Mouse (Mus musculus) ES-CJ7 (cell line): ENCODE measurements around the gene Gm26558.

Experiments
- DNase-seq: peaks from one replicate; pipeline ENCODE4 v3.0.0; 2011; ENCODE audit warnings: low read depth, low spot score

Gm26558 gene

DNA sequence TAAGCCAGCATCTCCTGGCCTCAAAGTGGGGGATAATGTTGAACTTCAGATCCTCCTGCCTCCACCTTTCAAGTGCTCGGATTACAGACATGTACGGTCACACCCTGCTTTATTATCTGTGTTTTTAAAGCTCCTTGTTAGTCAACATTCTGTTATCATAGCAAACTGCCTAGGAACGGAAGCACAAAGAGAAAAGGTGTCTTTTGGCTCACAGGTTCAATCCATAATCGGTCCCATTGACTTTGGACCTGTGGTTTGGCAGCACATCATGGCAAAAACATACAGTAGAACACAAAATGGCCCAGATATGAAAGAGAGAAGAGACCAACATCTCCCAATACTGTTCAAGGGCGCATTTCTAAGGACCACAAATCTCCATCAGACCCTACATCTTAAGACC, 13.6 kb downstream of the Gm26558 start:
- DNase-seq: no peak

GRCm38 (mm10) chr2:70647681-70648080, 14.2 kb downstream of the Gm26558 start:
- no peak for DNase-seq

- no peak for DNase-seq
These were observed 16.6 kb downstream of the Gm26558 start for GRCm38 (mm10) chr2:70645266-70645780.

DNA sequence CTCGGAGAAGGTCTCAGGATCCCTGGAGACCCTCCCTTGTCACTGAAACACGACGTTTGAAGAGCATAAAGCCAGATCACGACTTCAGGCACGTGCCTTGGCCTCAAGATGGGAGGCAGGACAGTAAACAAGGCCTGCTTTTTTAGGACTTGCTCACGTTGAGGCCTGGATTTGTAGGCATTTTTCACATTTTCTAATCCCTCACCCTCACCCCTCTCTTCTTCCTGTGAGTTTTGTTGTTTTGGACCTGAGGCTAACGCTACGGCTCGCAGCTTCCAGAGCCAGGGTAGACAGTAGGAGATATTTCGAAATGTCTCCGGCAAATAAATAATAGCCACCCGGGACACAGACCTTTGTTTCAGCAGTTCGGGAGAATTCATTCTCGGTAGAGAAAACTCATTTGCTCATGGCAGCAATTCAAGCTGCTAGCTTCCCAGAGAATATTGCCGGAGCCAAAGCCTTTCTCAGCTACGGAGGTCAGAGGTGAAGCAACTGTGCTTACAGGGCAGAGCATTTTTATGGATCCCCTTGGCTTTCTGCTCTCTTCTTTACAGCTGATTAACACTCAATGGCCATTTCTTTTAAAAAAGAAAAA, 18.8 kb downstream of the Gm26558 start:
- DNase-seq: no peak

GRCm38 (mm10) chr2:70640968-70641367, 20.9 kb downstream of the Gm26558 start:
- peak; percentile 54 for DNase-seq

- no peak for DNase-seq
These were observed 27.7 kb downstream of the Gm26558 start for GRCm38 (mm10) chr2:70634028-70634690.

GRCm38 (mm10) chr2:70632412-70632811, 29.5 kb downstream of the Gm26558 start:
- no peak for DNase-seq

DNA sequence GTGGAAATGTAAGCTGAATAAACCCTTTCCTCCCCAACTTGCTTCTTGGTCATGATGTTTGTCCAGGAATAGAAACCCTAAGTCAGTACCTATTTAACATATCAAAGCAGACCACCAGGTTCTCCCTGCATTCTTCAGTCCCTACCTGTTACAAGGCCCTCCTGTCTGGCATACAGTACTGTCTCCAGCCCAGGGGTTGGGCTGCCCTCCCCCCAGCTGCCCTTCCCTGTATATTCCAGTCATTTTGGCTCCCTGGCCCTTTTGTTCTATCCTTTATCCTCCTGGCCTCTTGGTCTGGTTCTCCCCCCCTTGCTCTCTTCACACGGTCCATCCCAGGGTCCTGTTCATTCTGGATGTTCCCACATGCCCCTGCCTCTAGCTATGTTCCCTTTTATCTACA, 30.6 kb downstream of the Gm26558 start:
- peak; percentile 56 for DNase-seq

DNA sequence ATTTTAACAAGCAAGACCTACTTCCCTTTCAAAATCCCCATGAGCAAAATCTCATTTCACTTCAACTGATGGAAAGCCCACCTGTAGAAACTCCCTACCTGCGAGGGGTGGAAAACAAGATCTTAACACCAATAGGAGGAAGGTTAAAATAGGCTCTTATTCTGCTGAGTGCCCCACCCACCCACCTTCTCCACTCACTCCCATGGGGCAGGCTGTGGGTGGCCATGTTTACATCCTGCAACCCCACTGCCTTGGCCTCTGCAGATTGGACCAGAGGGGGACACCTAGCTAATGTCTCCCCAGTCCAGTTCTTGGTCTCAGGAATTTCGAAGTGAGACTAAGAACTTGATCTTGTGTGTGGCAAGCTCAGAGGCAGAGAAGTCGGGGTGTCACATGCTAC, 32.0 kb downstream of the Gm26558 start:
- no peak for DNase-seq

- peak; percentile 84 for DNase-seq
These were observed 32.6 kb downstream of the Gm26558 start for GRCm38 (mm10) chr2:70629339-70629761.

DNA sequence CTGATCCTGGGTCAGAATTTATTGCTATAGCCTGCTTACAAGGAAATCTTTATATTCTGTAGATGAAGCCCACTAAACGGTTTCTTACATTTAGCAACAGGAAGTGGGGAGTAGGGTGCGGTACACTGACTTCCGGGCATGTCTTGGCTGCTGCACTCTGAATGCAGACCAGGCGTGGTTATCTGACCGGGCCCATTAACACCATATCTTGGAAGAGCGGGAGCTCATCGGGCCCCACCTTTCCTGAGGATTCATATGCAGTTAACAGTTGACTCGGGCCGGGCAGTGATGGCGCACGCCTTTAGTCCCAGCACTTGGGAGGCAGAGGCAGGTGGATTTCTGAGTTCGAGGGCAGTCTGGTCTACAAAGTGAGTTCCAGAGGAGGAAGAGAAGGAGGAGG, 33.5 kb downstream of the Gm26558 start:
- peak; percentile 51 for DNase-seq

DNA sequence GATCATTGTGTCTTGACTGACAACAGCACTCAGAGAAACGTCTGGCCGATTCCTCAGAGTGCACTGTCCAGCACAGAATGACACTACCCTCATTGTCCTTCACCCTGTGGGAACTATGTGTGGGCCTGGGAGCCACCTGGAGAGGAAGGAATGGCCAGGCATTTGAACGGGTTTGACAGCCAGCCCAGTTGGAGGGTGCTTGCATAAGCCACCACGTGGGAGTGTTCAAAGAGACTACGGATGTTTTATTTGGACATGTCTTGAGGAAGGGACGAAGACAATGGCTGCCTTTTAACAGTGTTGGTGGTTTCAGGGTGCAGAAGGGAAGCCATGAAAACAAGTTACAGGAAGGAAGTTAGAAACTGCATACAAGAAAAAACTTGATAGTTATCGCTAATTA, 36.1 kb downstream of the Gm26558 start:
- no peak for DNase-seq

DNA sequence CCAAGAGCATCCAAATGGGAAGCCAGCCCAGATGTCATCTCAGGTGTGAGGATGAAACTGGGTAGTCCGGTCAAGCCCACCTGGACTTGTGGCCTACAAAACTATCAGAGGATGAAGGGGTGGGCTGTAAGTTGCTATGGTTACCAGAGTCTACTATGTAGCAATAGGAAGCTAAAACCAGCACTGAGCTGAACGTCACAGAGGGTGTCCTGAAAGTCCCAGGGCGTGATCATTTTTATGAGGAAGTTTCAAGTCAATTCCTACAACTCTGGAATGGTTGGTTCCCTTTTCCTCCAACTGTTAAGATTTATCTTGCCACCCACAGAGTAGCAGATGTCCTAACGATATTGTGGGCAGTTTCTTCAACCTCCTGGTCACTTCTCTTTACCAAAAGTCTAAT, 39.7 kb downstream of the Gm26558 start:
- no peak for DNase-seq

DNA sequence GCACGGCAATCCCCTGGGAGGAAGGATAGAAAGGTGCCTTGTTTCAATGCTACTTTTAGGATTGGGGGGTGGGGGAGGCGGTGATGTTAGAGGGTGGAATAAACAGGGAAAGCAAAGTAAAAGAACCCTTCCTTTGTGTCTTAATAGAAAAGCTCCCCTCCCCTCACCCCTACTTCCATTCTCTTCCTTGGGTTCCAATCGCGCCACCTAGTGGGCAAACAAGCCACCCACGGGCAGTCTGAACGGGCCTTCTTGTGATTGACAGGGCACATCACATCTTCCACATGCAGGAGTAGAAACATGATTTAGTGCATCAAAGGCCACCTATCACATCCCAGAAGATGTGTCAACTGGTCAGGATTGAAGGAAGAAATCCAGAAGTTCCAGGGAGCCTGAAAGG, 41.7 kb downstream of the Gm26558 start:
- peak; percentile 91 for DNase-seq

- peak; percentile 79 for DNase-seq
These were observed 42.6 kb downstream of the Gm26558 start for GRCm38 (mm10) chr2:70619232-70619835.

GRCm38 (mm10) chr2:70616617-70617016, 45.3 kb downstream of the Gm26558 start:
- no peak for DNase-seq

- DNase-seq: no peak
These were observed 45.8 kb downstream of the Gm26558 start for GRCm38 (mm10) chr2:70616076-70616475.

DNA sequence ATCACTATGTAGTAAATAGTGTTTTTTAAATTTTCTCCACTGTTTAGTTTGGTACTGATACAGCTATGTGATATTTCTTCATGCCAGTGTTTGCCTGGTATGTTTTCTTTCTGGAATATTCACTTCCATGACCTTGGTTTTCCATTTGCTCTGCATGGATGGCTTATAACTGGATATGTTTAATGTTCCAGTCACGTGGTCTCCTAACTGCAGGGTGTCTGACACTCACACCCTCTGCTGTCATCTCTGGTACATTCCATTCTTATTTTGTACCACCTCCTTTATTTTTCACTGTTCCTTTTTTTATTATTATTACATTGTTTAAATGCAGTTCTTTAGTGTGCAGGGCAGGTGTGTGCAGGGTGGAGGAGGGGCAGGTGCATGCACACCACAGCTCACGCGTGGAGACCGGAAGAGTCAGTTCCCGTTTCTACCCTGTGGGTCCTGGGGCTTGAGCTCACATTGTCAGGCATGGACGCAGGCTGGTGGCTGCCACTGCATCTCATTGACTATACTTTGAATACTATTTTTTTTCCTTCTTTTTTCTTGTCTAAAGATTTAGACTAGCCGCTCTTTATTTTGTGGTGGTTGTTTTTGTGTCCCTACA, 47.1 kb downstream of the Gm26558 start:
- no peak for DNase-seq
